Mouse (Mus musculus) heart, embryonic 16.5 days (tissue): ENCODE results near the gene Tspan13. TPM values are rescaled to one million over a fixed set of nuclear protein-coding genes. Genes with fewer than 3 reads are reported as not detected.

Experiments
- ATAC-seq: fragments of 200-750 bp; cut with Nextera tagmentation; replicated peaks from 2 replicates; pipeline ENCODE4 v1.8.0; 2017; ENCODE audit warnings: moderate number of reproducible peaks; ENCODE audit not compliant: insufficient read depth, low FRiP score; ENCODE audit errors: extremely low read depth
- H3K27ac ChIP-seq: fragments of 300-500 bp; sonication (generic); 2 replicates; pipeline ENCODE4 v1.5.1; 2014; ENCODE audit warnings: mild to moderate bottlenecking, low read length, control low read depth, moderate library complexity
- H3K27me3 ChIP-seq: fragments of 300-500 bp; sonication (generic); 2 replicates; pipeline ENCODE4 v1.6.1; 2014; ENCODE audit warnings: low read length, mixed read lengths; ENCODE audit not compliant: control insufficient read depth, insufficient read depth
- H3K36me3 ChIP-seq: fragments of 300-500 bp; sonication (generic); 2 replicates; pipeline ENCODE4 v1.6.1; 2014; ENCODE audit not compliant: control insufficient read depth, insufficient read depth
- H3K4me1 ChIP-seq: fragments of 300-500 bp; sonication (generic); 2 replicates; pipeline ENCODE4 v1.6.1; 2014; ENCODE audit warnings: low read length, mixed read lengths; ENCODE audit not compliant: control insufficient read depth, insufficient read depth
- H3K4me2 ChIP-seq: fragments of 300-500 bp; sonication (generic); 2 replicates; pipeline ENCODE4 v1.6.1; 2014; ENCODE audit warnings: low read depth, mild to moderate bottlenecking, control low read depth, low read length
- H3K4me3 ChIP-seq: fragments of 300-500 bp; sonication (generic); 2 replicates; pipeline ENCODE4 v1.5.1; 2014; ENCODE audit warnings: mild to moderate bottlenecking, control low read depth, low read length
- H3K9ac ChIP-seq: fragments of 300-500 bp; sonication (generic); 2 replicates; pipeline ENCODE4 v1.6.1; 2014; ENCODE audit warnings: low read length, control low read depth
- H3K9me3 ChIP-seq: fragments of 300-500 bp; sonication (generic); replicated peaks from 2 replicates; pipeline ENCODE4 v1.6.1; 2016; ENCODE audit warnings: low read length; ENCODE audit not compliant: control insufficient read depth
- WGBS: fragments of 180-500 bp; shearing (Covaris S2); extraction: QIAGEN DNeasy Blood & Tissue Kit; methylation state at CpG from one replicate; pipeline ENCODE4 v1.1.7; 2014; 5-methylcytosine and 5-hydroxymethylcytosine counted together
- polyA plus RNA-seq: library from polyadenylated mRNA; unstranded; fragments of >200 nt; fragmentation: Nextera tagmentation; extraction: Ambion mirVana; gene quantifications from 2 replicates; pipeline ENCODE4 v1.2.1, GENCODE M21; 2015

Tspan13 gene
- polyA plus RNA-seq, 1 experiment from 2014 or later = 72.3 TPM

DNA sequence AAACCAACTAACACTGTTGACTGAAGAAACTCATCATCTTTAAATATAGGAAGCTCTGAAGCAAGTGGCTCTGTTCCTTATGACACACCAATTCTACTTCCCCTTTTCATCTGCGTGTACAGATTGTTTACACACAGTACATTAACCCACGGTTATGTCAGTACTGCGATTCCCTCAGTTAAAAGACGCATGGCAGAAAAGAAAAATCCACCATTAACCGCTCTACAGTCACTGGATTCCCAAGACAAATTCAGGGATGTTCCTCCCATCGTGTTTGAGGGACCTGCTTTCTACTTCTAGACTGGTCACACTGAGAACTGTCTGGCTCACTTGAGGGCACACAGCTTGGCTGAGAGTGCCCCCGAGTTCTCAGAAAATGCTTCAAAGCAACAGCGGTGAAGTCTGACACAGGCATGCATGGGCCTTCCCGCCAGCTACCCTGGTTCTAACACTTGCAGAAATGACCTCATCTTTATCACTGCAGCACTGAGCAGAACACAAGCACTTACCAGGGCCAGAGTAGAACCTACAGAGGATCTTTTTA is 2.7 kb downstream of the Tspan13 start:
- Histone ChIP-seq H3K4me3 (peak overlapping the region; percentile 25), H3K4me2 (peak overlapping the region; percentile 47), H3K36me3 (no peaks in the 10 kb centered on the region), H3K4me1 (peaks cover 20% of the 10 kb centered on the region), H3K27me3 (no peaks in the 10 kb centered on the region), H3K9me3 (no peaks in the 10 kb centered on the region), H3K9ac (no peak overlapping the region; the same call in 1 of the 2 replicates), H3K27ac (peak overlapping the region; percentile 67)
- WGBS = 52% methylated on average over 9 of the region's 9 CpGs
- no peak for ATAC-seq

DNA sequence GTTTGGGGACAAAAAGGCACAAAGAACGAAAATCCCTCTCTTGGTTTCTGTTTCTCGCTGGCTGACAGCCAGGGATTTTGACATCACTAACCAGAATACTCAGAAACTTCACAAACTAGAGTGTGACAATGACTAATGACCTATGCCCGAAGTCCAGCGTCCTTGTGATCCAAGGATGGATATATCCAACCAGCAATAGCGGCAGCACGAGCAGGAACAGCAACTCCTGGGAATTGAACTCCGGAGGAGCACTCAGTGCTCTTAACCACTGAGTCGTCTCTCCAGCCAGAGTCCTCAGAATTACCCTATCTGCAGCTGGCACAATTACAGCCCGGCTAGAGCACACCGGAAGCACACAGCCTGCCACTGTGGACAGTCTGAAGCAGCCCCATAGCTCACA is 5.5 kb downstream of the Tspan13 start:
- H3K9ac ChIP-seq = no peak overlapping the region

DNA sequence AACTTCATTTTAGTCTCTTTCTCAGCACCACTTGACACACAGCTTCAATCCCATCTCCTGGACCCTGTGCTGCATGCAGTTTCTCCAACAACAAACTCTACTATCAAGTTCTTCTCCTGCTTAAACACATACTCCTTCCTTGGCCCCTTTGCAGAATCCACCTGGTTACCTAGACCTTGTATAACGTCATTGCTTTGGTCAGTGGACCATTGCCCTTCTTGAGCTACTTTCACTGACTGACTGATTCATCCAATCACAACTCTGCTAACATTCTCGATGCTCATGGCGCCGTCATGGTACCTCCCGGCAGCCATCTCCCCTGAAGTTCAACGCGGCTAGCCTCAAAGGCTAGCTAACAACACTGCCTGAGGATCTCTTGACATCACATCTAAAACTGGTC is 6.2 kb downstream of the Tspan13 start:
- peaks cover 16% of the 10 kb centered on the region for H3K4me1 ChIP-seq
- no peak overlapping the region for H3K4me3 ChIP-seq
- peaks cover 2% of the 10 kb centered on the region; the same call in 1 of the 2 replicates for H3K36me3 ChIP-seq
- 95% methylated on average over 7 of the region's 7 CpGs for WGBS
- no peak overlapping the region for H3K27ac ChIP-seq
- ATAC-seq = no peak
- H3K9ac ChIP-seq = no peak overlapping the region
- H3K27me3 ChIP-seq = no peaks in the 10 kb centered on the region
- no peak overlapping the region for H3K4me2 ChIP-seq
- 0 out of 2 replicates have a peak, but pooled peaks cover 2% of the 10 kb centered on the region for H3K9me3 ChIP-seq

More for the DNA sequence above, 5.5 kb downstream of the Tspan13 start:
- 0 out of 2 replicates have a peak, but pooled peaks cover 2% of the 10 kb centered on the region for H3K9me3 ChIP-seq
- no peak overlapping the region for H3K27ac ChIP-seq
- no peak overlapping the region for H3K4me3 ChIP-seq
- ATAC-seq = no peak
- H3K4me1 ChIP-seq = peaks cover 20% of the 10 kb centered on the region
- no peak overlapping the region for H3K4me2 ChIP-seq
- H3K36me3 ChIP-seq = peaks cover 2% of the 10 kb centered on the region; the same call in 1 of the 2 replicates
- WGBS = 67% methylated on average over 10 of the region's 10 CpGs
- H3K27me3 ChIP-seq = no peaks in the 10 kb centered on the region

DNA sequence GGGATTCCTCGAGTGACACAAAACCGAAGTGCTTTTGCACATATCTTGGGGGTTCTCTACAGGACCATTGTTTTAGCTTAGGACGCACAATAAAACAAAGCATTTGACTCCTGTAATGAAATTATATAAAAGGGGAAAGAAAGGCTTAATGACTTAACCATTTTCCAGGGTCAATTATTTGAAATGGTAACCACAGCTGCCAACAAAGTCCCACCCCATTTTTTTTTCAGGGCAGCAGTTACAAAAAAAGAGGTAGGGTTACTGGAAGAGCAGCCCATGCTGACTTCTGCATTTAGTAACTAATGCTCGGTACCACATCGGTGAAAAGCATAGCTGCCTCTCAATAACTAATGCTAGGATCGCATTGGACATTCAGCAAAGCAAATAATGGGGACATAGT is 6.8 kb downstream of the Tspan13 start:
- Histone ChIP-seq H3K4me3 (no peak overlapping the region), H3K9me3 (0 out of 2 replicates have a peak, but pooled peaks cover 2% of the 10 kb centered on the region), H3K27ac (no peak overlapping the region), H3K27me3 (no peaks in the 10 kb centered on the region), H3K4me2 (no peak overlapping the region), H3K9ac (no peak overlapping the region), H3K4me1 (peaks cover 12% of the 10 kb centered on the region; the same call in 1 of the 2 replicates), H3K36me3 (peaks cover 2% of the 10 kb centered on the region; the same call in 1 of the 2 replicates)
- no peak for ATAC-seq
- WGBS = 93% methylated on average over 6 of the region's 6 CpGs

DNA sequence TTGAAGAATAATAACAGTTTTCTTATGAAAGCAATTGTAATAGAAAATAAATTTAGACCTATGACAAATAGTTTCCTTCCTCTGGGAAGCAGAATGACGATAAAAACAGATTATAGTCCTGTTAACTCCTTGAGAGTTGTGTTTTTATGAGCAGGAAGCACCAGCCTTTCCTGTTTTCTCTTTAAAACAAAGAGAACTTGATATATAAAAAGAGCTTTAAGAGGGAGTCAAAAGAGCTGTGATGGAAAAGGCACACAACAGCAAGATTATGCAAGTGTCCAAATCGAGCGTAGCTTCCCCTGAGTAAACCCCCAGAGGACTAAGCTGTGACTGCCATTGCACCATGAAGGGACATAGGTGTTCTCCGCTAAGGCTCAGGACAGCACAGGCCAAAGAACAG is 9.9 kb downstream of the Tspan13 start:
- 53% methylated on average over 4 of the region's 4 CpGs for WGBS
- Histone ChIP-seq H3K27ac (peak overlapping the region; percentile 74), H3K27me3 (no peaks in the 10 kb centered on the region), H3K4me2 (no peak overlapping the region), H3K9me3 (0 out of 2 replicates have a peak, but pooled peaks cover 2% of the 10 kb centered on the region), H3K36me3 (peaks cover 2% of the 10 kb centered on the region; the same call in 1 of the 2 replicates), H3K4me3 (no peak overlapping the region), H3K4me1 (peaks cover 10% of the 10 kb centered on the region; the same call in 1 of the 2 replicates), H3K9ac (no peak overlapping the region)
- no peak for ATAC-seq

DNA sequence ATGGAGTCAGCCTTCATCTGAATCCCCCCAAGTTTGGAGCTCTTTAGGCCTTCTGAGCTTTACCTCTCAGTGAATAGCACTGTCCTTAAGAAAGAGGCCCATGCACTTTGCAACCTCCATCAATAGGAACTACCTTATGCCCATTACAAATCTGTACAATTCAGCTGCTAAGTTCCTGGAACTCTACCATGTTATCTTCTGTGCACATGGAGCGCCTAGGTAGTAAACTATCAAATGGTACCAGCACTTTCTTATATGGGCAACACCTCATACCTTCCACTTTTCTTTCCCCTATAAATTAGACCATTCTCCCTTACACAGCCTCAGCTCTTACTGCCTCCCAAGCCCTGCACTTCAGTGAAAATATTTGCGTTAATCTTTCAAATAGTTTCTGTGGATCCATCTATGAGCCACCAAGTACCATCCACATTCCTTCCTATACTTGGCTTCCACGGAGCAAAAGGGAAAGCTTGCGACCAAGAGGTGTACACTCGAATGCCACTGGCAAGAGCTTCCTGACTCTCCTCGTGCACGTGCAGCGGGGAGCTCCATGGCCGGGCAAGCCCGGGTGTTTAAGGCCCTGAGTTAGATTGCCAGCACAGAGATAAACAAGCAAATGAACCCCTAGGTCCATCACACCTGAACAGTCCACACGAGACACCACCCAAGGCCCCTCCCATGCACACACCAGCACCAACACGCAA is 11.5 kb downstream of the Tspan13 start:
- WGBS = 73% methylated on average over 12 of the region's 12 CpGs
- Histone ChIP-seq H3K27ac (no peak overlapping the region), H3K9me3 (0 out of 2 replicates have a peak, but pooled peaks cover 2% of the 10 kb centered on the region), H3K9ac (no peak overlapping the region), H3K4me3 (no peak overlapping the region), H3K4me2 (no peak overlapping the region), H3K4me1 (peaks cover 7% of the 10 kb centered on the region; the same call in 1 of the 2 replicates), H3K36me3 (peaks cover 2% of the 10 kb centered on the region; the same call in 1 of the 2 replicates), H3K27me3 (no peaks in the 10 kb centered on the region)
- no peak for ATAC-seq

DNA sequence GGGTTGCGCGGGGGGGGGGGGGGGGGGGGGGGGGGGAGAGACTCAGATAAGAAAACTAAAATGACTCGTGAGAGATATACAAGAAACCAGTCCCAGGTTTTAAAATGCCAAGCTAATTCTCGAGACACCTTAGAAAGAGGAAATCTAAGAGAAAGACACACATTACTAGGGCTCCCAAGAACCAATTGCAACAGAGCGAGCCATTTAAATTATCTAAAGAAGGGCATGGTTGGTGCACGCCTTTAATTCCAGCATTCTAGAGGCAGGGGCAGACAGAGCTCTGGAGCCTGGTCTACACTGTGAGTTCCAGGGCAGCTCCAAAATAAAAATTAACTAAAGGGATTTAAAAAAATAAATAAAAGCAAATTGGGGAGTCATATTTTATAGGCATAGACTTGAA is 12.6 kb downstream of the Tspan13 start:
- H3K9ac ChIP-seq = no peak overlapping the region
- no peak for ATAC-seq
- no peak overlapping the region for H3K4me2 ChIP-seq
- no peak overlapping the region; the same call in 1 of the 2 replicates for H3K27ac ChIP-seq
- peaks cover 2% of the 10 kb centered on the region; the same call in 1 of the 2 replicates for H3K36me3 ChIP-seq
- 0 out of 2 replicates have a peak, but pooled peaks cover 2% of the 10 kb centered on the region for H3K9me3 ChIP-seq
- no peaks in the 10 kb centered on the region for H3K27me3 ChIP-seq
- H3K4me1 ChIP-seq = peaks cover 7% of the 10 kb centered on the region; the same call in 1 of the 2 replicates
- H3K4me3 ChIP-seq = no peak overlapping the region
- 44% methylated on average over 4 of the region's 6 CpGs for WGBS

DNA sequence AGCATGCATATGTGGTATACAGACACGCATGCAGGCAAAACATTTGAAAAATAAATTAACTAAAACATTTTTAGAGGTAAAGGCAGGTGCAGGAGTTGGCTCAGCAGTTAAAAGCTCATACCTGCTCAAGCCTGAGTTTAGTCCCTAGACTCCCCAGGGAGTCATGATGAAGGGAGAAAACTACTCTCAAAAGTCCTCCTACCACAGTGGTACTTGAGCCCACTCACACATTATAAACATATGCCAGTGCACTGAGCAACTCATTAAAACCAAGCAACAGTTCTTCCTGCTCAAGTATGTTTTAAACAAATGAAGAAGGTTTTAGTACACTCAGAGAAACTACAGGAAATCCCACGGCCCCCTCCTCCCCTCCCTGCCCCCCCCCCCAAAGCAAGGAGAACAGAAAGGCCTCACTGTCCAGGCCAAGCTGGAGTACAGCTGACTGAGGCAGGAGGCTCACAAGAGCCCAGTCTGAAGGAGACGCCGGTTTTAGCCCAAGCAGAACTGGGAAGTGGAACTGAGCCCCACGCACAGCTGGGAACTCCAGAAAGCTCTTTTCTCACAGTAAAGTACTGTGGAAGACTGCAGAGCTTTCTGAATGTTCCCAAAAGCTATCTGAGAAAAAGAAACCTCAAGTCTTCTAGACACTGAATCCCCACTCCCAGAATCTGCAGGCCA is 13.2 kb downstream of the Tspan13 start:
- no peak overlapping the region for H3K4me2 ChIP-seq
- no peak for ATAC-seq
- H3K27me3 ChIP-seq = no peaks in the 10 kb centered on the region
- peaks cover 2% of the 10 kb centered on the region; the same call in 1 of the 2 replicates for H3K36me3 ChIP-seq
- peaks cover 7% of the 10 kb centered on the region; the same call in 1 of the 2 replicates for H3K4me1 ChIP-seq
- H3K27ac ChIP-seq = peak overlapping the region; percentile 48
- H3K9ac ChIP-seq = no peak overlapping the region
- H3K4me3 ChIP-seq = no peak overlapping the region
- WGBS = 53% methylated on average over 5 of the region's 5 CpGs
- 0 out of 2 replicates have a peak, but pooled peaks cover 2% of the 10 kb centered on the region for H3K9me3 ChIP-seq
